Mouse (Mus musculus) adrenal gland, adult 18-20 months (tissue): ENCODE measurements around the gene St14. TPM values are rescaled to one million over a fixed set of nuclear protein-coding genes. Genes with fewer than 3 reads are reported as not detected.
"Not testable (repeated sequence)": the region's sequence is repeated elsewhere in the genome, so short reads cannot be mapped to it uniquely, and the experiment has no call there.

ENCODE experiments used
- DNase-seq, 2 experiments: peaks; one replicate each; pipeline ENCODE4 v3.0.0; 2021 to 2022; ENCODE audit warnings: low spot score in 2 of 2
- long read RNA-seq, 2 experiments: library from polyadenylated mRNA; stranded (forward); transcript quantifications; one replicate each; pipeline ENCODE4 v2.0.0; 2021
- total RNA-seq, 2 experiments: library from RNA; stranded (reverse); gene quantifications; 1 replicate in 1 of 2; 2 replicates in 1 of 2; pipeline ENCODE4 v1.2.3; 2021

Gene St14
- total RNA-seq = 1 to 10 TPM in 1 of 2 experiments, under 1 TPM in 1; 0.42 to 1.2 TPM
- long read RNA-seq, experiment 1, partial matches to known transcripts = 1 of 1 reads
- long read RNA-seq, experiment 1, other reads (novel, unspliced or antisense) = 0 of 1 reads
- long read RNA-seq, experiment 2, partial matches to known transcripts = 2 of 4 reads
- long read RNA-seq, experiment 2, other reads (novel, unspliced or antisense) = 1 of 4 reads

DNA sequence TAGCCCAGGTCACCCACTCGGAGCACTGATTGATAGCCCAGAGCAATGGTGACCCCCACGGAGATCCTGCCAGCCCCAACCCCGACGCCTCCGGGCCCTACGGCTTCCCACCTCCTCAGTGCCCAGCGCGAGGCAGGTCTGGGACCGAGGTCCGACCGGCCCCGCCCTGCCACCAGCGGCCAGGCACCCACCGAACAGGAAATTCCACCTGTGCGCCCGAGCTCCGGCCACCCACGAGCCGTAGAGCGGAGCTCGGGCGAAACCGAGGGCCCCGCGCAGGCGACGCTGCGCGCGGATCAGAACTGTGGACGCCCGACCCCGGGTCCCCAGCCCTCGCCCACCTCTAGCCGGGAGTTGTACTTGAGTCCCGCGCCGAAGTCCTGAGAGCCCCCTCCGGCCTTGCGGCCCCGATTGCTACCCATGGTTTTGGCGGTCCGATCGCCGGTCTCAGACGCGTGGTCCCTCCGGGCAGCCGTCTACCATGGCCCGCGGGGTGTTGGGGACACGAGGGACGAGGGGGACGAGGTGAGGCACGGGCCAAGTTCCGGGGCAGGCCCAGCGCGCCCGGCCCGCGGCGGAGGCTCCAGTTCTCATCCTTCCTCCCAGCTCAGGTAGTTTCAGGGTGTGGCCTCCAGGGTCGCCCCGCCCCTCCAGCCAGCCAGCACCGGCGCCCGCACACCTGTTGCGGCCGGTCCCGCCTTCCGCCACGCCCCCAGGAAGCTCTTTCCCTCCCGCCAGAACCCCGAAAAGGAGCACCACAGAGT, at the start of gene St14:
St14 (minus strand) TSS at position 649 of the 764 bp plus-strand sequence.
- DNase-seq = no peak

- no peak for DNase-seq
Measured at GRCm38 (mm10) chr9:31177692-31178091, 46.0 kb upstream of the St14 start.

DNA sequence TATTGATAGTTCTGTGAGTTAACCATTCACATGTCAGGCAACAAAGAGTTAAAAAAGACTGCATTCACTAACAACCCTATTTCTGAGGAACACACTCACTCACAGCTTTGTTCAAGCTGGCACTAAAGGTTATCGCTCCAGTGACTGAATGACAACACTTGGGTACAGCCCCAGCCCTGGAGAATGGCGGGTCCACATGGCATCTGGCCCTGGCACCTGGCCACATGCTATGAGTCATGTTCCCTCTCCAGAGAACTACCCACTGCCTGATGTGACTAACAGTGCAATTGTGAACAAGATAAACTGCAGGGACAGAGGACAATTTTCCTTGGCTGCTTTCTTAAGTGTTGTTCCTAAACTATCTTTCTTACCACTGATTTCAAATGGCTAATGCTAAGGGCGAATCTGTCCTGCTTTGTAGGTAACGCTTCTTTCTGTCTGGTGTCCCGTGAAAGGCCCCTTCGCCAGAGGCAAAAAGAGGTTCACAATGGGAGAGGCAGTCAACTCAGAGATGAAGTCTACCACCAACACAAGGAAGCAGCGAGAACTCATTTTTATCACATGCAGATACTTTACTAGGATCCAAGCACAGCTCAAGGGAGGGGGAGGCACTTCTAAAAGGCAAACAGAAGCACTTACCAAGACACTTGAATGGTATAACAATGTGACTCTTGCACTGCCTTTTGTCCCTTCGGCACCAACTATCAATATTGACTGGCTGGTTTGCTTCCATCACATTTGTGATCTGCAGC, 44.9 kb upstream of the St14 start:
- DNase-seq = peak; percentile 88 to 94

GRCm38 (mm10) chr9:31175978-31176377, 44.3 kb upstream of the St14 start:
- DNase-seq = no peak

GRCm38 (mm10) chr9:31175346-31175745, 43.7 kb upstream of the St14 start:
- DNase-seq = no peak

DNA sequence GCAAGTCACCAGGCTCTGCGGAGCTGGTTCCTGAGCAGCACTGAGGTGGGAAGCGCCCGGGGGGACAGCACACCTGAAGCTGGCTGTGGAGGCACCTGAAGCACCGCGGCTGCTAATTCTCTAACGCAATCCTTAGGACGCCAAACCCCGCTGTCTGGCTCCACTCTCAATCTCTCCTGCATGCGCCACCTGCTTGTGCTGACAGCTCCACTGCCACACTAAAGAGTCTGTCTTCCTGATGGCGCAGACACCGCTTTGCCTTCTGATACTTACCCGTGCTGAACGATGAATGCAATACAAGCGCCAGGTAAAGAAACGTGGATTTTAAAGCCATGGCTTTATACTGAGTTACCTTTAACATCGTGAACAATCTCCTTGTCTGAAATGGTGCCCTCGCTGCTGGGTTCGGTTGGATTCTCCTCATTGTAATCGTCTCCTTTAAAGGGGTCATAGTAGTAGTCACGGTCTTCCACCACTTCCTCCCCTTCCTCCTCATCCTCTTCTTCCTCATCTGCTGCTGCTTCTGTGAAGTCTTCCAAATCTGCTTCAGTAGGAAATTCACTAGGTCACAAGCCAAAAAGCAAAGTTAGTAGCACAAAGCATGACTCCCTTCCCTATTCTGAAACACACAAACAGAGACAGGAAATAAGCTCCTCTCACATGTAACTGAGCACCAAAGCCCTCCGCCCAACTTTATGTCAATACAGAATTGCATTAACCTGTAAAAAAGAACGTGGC, 36.9 kb upstream of the St14 start:
- no peak for DNase-seq

GRCm38 (mm10) chr9:31167305-31167704, 35.7 kb upstream of the St14 start:
- no peak for DNase-seq

DNA sequence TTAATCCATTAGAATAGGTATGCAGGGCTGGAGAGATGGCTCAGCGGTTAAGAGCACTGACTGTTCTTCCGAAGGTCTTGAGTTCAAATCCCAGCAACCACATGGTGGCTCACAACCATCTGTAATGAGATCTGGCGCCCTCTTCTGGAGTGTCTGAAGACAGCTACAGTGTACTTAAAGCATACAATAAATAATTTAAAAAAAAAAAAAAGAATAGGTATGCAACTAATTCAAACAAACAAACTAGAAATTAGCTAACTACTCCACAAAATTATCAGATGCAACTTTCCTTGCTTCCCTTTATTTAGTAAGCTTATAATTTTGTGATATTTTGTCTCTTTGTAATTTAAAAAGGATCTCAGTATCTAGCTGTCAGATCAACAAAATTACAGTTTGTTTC, 33.9 kb upstream of the St14 start:
- not testable (repeated sequence) for DNase-seq

- DNase-seq = no peak
Measured at GRCm38 (mm10) chr9:31163327-31163726, 31.7 kb upstream of the St14 start.

DNA sequence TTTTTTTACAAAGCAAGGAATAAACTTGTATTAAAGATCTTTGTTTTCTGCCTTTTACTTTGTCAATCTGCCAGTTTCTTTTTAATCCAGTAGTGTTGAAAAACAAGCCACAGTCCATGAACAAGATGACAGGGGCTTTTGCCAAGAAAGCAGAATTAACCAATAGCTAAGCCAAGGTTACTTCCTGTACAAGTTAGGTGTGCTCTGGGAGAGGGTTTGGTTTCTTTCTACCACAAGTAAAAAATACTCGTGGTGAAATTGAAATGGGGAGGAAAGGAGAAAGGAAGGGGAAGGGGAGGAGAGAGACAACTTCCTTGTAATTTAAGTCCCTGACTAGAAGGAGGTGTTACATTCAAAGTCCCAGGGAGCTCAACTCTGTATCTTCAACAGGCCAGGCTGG, 31.3 kb upstream of the St14 start:
- DNase-seq = no peak

DNA sequence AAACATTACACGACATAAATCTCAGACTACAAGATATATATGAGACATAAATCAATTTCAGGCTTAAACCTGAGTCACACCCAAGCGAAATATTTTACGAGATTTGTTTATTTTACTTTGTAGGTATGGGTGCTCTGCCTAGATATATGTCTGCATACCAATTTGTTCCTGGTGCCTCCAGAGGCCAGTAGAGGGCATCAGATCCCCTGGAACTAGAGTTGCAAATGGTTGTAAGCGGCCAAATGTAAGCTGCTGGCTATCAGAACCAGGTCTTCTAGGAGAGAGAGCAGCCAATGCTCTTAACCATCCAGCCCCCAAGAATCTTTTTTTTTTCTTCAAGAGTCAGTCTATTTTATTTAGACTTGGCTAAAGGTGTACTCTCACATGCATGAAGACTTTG, 28.3 kb upstream of the St14 start:
- no peak for DNase-seq

- no peak for DNase-seq
Measured at GRCm38 (mm10) chr9:31156594-31156993, 24.9 kb upstream of the St14 start.

GRCm38 (mm10) chr9:31151050-31151449, 19.4 kb upstream of the St14 start:
- DNase-seq = no peak

GRCm38 (mm10) chr9:31148135-31148534, 16.5 kb upstream of the St14 start:
- no peak for DNase-seq

GRCm38 (mm10) chr9:31145272-31145925, 13.7 kb upstream of the St14 start:
- DNase-seq = no peak

GRCm38 (mm10) chr9:31142924-31143323, 11.3 kb upstream of the St14 start:
- DNase-seq = no peak

DNA sequence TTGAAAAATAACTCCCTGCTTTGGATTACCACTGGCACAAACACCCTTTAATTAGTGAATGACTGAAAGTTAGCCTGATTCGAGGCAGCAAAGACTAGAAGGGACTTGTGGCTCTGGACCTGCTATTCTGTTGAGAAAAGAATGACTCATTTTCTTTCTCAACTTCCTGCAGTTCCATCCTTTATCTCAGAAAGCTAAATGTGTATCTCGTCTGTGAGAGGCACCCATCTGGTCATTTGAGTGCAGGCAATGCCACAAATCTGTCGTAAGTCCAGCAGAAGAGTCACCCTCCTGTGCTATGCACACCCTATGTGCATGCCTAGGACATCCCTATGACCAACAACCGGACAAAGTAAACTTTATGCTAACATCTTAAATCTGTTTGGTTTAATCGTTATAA, 1.5 kb upstream of the St14 start:
- no peak for DNase-seq

DNA sequence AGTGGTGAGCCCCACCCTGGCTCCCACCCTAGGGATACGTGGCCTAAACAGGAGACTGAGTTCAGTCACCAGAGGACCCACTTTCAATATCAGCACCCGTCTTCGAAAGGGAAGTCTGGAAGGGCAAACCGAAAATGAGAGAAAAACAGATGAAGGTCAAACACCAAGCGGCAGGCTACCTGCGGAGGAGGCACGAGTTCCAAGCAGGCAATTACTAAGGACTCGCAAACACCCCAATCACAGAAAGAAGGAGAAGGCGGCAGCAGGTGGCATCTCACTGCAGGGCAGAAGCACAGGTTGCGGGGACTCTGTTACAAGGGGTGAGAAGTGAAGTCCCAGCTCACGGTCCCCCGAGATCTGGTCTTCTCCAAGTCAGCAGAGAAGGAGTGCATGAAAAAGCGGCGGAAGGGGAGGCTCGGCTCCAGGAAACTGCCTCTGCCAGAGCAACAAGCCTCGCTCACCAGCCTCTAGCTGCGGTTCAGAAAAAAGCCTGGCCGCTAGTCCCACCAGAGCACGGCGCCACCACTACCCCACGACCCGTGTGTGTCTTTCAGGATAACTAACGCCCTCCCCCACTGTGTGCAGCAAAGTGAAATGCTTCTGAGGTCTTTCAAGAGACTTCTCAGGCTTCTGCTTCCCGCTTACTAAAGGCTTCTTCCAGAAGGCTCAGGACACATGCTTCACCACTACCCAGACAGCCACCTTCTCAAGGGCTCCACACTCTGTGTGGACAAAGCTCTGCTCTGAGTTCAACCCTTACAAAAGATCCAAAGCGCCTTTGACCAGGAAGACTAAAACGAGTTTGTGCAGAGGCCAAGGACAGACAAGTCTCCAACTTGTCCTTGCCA, 1.1 kb downstream of the St14 start:
- DNase-seq = no peak

- DNase-seq = no peak
Measured at GRCm38 (mm10) chr9:31129956-31130355, 1.7 kb downstream of the St14 start.

GRCm38 (mm10) chr9:31127876-31128465, 3.7 kb downstream of the St14 start:
- DNase-seq = no peak
